Mouse (Mus musculus): ENCODE results near the gene Hnrnpll.

- TF ChIP-seq POLR2A (IDR thresholded peaks at IDR 0.05; ENCODE audit: control insufficient read depth, low read depth, low read length), result no peak
- no peak for TF ChIP-seq CTCF (IDR thresholded peaks at IDR 0.05; ENCODE audit: control insufficient read depth, insufficient read depth, insufficient replicate concordance, low read depth, low read length)
These were observed 66.9 kb downstream of the Hnrnpll start for GRCm38 (mm10) chr17:79995091-79995691.
